Mouse (Mus musculus) liver, adult 2 months (tissue): Measurements from ENCODE around the gene B3gnt8. TPM values are rescaled to one million over a fixed set of nuclear protein-coding genes. Genes with fewer than 3 reads are reported as not detected.

ENCODE experiments used
- DNase-seq: peaks from one replicate; pipeline ENCODE4 v3.0.0-alpha.2; 2011; ENCODE audit warnings: low read depth, low spot score; ENCODE audit errors: extremely low read depth
- H3K27ac ChIP-seq: fragments of 200-500 bp; replicated peaks from 2 replicates; pipeline ENCODE4 v1.5.1; 2012; ENCODE audit warnings: low read depth, mild to moderate bottlenecking, control low read depth, inconsistent platforms, low read length; ENCODE audit not compliant: insufficient read depth
- H3K27me3 ChIP-seq: fragments of 200-500 bp; 2 replicates; pipeline ENCODE4 v1.6.1; 2012; ENCODE audit warnings: mild to moderate bottlenecking, moderate library complexity, low read length, inconsistent platforms; ENCODE audit not compliant: control insufficient read depth, insufficient read depth
- H3K36me3 ChIP-seq: fragments of 200-500 bp; 2 replicates; pipeline ENCODE4 v1.6.1; 2012; ENCODE audit warnings: low read length, inconsistent platforms; ENCODE audit not compliant: control insufficient read depth, insufficient read depth
- H3K4me1 ChIP-seq: fragments of 200-500 bp; 2 replicates; pipeline ENCODE4 v1.6.1; 2011; ENCODE audit warnings: low read length; ENCODE audit not compliant: control insufficient read depth, insufficient read depth
- H3K4me3 ChIP-seq: fragments of 200-500 bp; 2 replicates; pipeline ENCODE4 v1.5.1; 2011; ENCODE audit warnings: low read depth, mild to moderate bottlenecking, control low read depth, low read length, moderate library complexity; ENCODE audit not compliant: insufficient read depth
- H3K79me2 ChIP-seq: fragments of 200-500 bp; 2 replicates; pipeline ENCODE4 v1.6.1; 2012; ENCODE audit warnings: inconsistent platforms, mild to moderate bottlenecking, low read length, moderate library complexity; ENCODE audit not compliant: control insufficient read depth, insufficient read depth
- H3K9ac ChIP-seq: fragments of 200-500 bp; 2 replicates; pipeline ENCODE4 v1.6.1; 2012; ENCODE audit warnings: low read depth, mild to moderate bottlenecking, control low read depth, inconsistent platforms, low read length
- CTCF ChIP-seq: fragments of 200-500 bp; IDR thresholded peaks from 2 replicates; pipeline ENCODE4 v1.5.1; 2011; ENCODE audit warnings: low read depth, low read length, control low read depth
- POLR2A ChIP-seq: fragments of 200-500 bp; IDR thresholded peaks from 2 replicates; pipeline ENCODE4 v1.6.1; 2011; ENCODE audit warnings: low read length, control low read depth; ENCODE audit not compliant: insufficient read depth; ENCODE audit errors: extremely low read depth
- WGBS: fragments of 180-500 bp; shearing (Covaris S2); methylation state at CpG from one replicate; pipeline ENCODE4 v1.1.7; 2018; 5-methylcytosine and 5-hydroxymethylcytosine counted together
- polyA plus RNA-seq: library from polyadenylated mRNA; depleted of rRNA; stranded (reverse); fragments of >200 nt; gene quantifications from 2 replicates; pipeline ENCODE4 v1.2.3, GENCODE M21; 2012
- total RNA-seq: library from RNA; depleted of rRNA; stranded (reverse); fragments of >200 nt; gene quantifications from 2 replicates; pipeline ENCODE4 v1.2.3, GENCODE M21; 2014

B3gnt8 gene
- total and polyA plus RNA-seq, 2 experiments, result 0.46 to 1.1 TPM

DNA sequence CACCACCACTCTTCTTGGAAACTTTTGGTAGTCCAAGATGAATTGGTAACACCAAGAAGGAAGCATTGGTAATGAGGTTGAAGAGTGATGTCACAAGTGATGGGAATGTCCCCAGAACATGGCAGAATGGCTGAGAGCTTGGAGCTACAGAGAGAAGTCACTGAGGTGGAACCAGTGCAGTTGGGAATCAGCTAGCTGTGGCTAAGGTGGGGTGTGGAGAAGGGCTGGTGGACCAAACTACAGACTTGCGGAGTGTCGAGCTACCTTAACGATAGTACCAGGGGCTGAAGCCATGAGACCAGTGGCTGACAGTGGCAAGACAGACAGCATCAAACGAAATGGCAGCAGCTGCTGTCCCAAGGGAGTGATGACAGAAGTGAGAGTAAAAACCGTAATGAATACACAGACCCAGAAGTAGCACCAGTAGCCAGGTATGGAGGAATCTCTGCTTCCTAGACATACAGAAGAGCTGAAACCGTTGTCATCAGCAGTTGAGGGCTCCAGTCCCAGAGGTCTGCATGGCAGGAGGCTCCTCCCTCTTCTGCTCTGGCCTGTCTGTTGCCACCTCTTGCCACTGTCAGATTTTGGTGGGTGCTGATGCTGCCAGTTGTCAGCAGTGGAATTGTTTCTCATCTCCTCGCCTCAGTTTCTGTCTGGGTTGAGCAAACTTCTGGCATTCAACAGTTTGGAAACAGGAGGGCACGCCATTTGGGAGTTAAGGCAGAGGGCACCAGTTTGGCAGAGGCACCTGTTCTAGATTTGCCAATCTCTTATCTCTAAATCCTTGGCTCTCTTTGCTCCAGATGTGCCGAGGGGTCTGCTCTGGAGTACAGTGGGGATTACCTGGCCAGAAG, 40.9 kb upstream of the B3gnt8 start:
- Histone ChIP-seq H3K4me3 (no peak overlapping the region), H3K27ac (no peak overlapping the region), H3K79me2 (no peaks in the 10 kb centered on the region), H3K9ac (no peak overlapping the region), H3K4me1 (no peaks in the 10 kb centered on the region), H3K36me3 (no peaks in the 10 kb centered on the region), H3K27me3 (no peaks in the 10 kb centered on the region)
- DNase-seq, result no peak
- WGBS, result 70% methylated on average over 9 of the region's 9 CpGs
- TF ChIP-seq POLR2A, result no peak
- TF ChIP-seq CTCF, result no peak

DNA sequence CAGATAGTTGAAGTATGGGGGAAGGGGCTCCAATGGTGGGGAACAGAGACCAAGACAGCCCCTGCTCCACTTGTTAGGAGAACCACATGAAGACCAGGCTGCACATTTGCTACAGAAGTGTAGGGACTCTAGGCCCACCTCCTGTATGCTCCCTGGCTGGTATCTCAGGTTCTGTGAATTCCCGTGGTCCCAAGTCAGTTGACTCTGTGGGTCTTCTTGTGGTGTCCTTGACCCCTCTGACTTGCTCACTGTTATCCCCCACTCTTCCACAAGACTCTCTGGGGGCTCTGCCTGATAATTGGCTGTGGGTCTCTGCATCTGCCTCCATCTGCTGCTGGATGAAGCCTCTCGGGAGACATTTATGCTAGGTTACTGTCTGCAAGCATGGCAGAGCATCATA, 35.2 kb upstream of the B3gnt8 start:
- WGBS, result 89% methylated on average over 2 of the region's 2 CpGs

DNA sequence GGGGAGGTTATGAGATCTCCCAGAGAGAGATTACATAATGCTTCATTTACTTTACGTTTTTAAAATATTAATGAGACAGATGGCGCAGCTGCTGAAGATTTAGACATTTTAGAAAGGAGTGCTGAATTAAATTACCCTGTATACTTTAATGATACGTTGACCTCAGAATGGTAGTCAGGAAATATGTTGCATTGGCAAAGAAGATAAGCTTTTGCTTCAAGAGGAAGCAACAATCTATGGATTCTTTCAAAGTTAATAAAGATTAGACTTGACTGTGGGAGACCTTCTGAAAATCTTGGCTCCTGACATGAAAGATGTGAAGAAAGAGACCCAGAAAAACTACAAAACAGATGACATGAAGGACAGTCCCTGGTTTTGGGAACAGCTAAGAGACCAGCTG, 32.6 kb upstream of the B3gnt8 start:
- Histone ChIP-seq H3K79me2 (no peaks in the 10 kb centered on the region), H3K27ac (no peak overlapping the region), H3K27me3 (no peaks in the 10 kb centered on the region), H3K4me1 (no peaks in the 10 kb centered on the region), H3K36me3 (no peaks in the 10 kb centered on the region), H3K4me3 (no peak overlapping the region), H3K9ac (no peak overlapping the region)
- WGBS, result 70% methylated on average over 3 of the region's 3 CpGs
- DNase-seq, result no peak
- TF ChIP-seq CTCF (no peak), POLR2A (no peak)

More for the DNA sequence above, 35.2 kb upstream of the B3gnt8 start:
- Histone ChIP-seq H3K79me2 (no peaks in the 10 kb centered on the region), H3K4me3 (no peak overlapping the region), H3K9ac (no peak overlapping the region), H3K27me3 (no peaks in the 10 kb centered on the region), H3K36me3 (no peaks in the 10 kb centered on the region), H3K27ac (no peak overlapping the region), H3K4me1 (no peaks in the 10 kb centered on the region)
- DNase-seq, result no peak
- TF ChIP-seq CTCF (no peak), POLR2A (no peak)

DNA sequence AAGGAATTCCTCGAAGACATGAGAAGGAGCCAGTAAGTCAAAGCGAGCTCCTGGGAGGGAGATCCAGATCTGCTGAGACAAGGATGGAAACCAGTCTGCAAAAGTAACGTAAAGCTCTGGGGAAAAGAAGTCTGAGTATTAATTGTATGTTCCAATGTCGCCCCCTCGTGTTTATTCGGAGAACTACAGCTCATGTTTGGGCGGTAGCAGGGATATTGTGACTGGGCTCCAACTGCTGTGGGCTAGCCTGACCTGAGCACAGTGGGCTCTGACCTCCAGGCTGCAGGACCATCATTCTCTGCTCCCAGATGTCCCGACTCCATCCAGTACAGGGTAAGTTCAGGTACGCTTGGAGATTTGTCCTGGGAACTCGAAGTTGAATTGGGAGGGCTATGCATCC, 26.8 kb upstream of the B3gnt8 start:
- Histone ChIP-seq H3K4me3 (no peak overlapping the region), H3K79me2 (no peaks in the 10 kb centered on the region)
- peak; percentile 26 for DNase-seq

DNA sequence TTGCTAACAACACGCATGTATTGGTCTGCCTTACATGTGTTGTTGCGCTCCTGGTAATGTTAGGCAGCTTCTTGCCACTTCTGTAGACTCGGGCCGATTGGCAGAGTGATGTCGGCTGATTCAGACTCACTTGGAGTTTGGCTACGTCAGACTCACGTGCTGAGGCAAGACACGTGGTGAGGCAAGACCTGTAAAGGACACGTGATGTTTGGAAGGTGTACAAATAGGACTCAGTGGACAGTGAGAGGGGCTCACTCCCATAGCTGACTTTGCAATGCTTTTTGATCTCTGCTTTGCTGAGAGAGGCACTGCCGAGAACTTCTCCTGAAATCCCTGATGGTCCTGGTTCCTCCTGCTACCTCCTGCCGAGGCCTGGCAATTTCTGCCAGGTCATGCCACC, 25.8 kb upstream of the B3gnt8 start:
- Histone ChIP-seq H3K4me1 (no peaks in the 10 kb centered on the region), H3K36me3 (no peaks in the 10 kb centered on the region), H3K27ac (no peak overlapping the region), H3K9ac (no peak overlapping the region), H3K4me3 (no peak overlapping the region), H3K79me2 (no peaks in the 10 kb centered on the region), H3K27me3 (no peaks in the 10 kb centered on the region)
- TF ChIP-seq CTCF (no peak), POLR2A (no peak)
- 84% methylated on average over 11 of the region's 11 CpGs for WGBS
- DNase-seq, result no peak

More for the DNA sequence above, 26.8 kb upstream of the B3gnt8 start:
- Histone ChIP-seq H3K36me3 (no peaks in the 10 kb centered on the region), H3K4me1 (no peaks in the 10 kb centered on the region), H3K9ac (no peak overlapping the region), H3K27ac (no peak overlapping the region), H3K27me3 (no peaks in the 10 kb centered on the region)
- 14% methylated on average over 10 of the region's 10 CpGs for WGBS
- no peak for TF ChIP-seq POLR2A
- TF ChIP-seq CTCF, result peak; percentile 54

DNA sequence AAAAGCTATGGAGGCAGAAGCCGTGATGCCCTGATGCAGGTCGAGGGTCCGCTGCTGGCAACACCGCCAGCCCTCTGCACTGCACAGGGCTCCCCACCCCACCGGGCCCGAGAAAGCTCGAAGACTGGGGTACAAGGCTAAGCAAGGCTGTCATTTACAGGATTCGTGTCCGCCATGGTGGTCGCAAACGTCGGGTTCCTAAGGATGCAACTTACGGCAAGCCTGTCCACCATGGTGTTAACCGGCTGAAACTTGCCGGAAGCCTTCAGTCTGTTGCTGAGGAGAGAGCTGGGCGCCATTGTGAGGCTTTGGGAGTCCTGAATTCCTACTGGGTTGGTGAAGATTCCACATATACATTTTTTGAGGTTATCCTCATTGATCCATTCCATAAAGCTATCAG, 25.1 kb upstream of the B3gnt8 start:
- no peak overlapping the region for H3K4me3 ChIP-seq
- 91% methylated on average over 16 of the region's 16 CpGs for WGBS
- TF ChIP-seq CTCF, result no peak
- TF ChIP-seq POLR2A, result no peak
- no peak for DNase-seq
- no peaks in the 10 kb centered on the region for H3K4me1 ChIP-seq
- H3K27ac ChIP-seq, result no peak overlapping the region
- H3K9ac ChIP-seq, result no peak overlapping the region
- H3K27me3 ChIP-seq, result no peaks in the 10 kb centered on the region
- H3K36me3 ChIP-seq, result no peaks in the 10 kb centered on the region
- no peaks in the 10 kb centered on the region for H3K79me2 ChIP-seq
